Comparison of ENCODE assay signal across 27 mouse cellular contexts in genomic region chr2:34602896-34603295, GRCm38 (mm10).
DNase-seq lines count a peak whose midpoint lies in the region; ATAC-seq and TF ChIP-seq lines count a peak whose summit lies in the region.
"Had no signal": no experiment of that assay in that cellular context is flagged by ENCODE, and none has a peak within 500 bp of the region (broad histone marks: within the 10 kb centered on the region; RNA-seq: fewer than 3 reads in every experiment).

No protein-coding gene starts in this region.

- H3K9me3 ChIP-seq in heart, embryonic 10.5 days, result no peaks in the 10 kb centered on the region
- H3K9me3 ChIP-seq in hindbrain, embryonic 11.5 days (ENCODE audit: control insufficient read depth, low read length), result no peaks in the 10 kb centered on the region
- H3K9me3 ChIP-seq in hindbrain, postnatal 0 days (ENCODE audit: low read length), result no peaks in the 10 kb centered on the region
- H3K9me3 ChIP-seq in hindbrain, embryonic 12.5 days (replicated peaks), result no peaks in the 10 kb centered on the region
- H3K9me3 ChIP-seq in hindbrain, embryonic 13.5 days, result no peaks in the 10 kb centered on the region
- 0 out of 2 replicates have a peak, but pooled peaks cover 4% of the 10 kb centered on the region for H3K9me3 ChIP-seq in midbrain, embryonic 13.5 days
- H3K9me3 ChIP-seq: embryonic facial prominence, embryonic 10.5 days; embryonic facial prominence, embryonic 13.5 days; forebrain, embryonic 13.5 days; heart, embryonic 15.5 days; hindbrain, embryonic 15.5 days had no signal

- no peaks in the 10 kb centered on the region for H3K27me3 ChIP-seq in heart, embryonic 10.5 days (ENCODE audit: insufficient read depth, poor library complexity, severe bottlenecking)
- H3K27me3 ChIP-seq in hindbrain, embryonic 11.5 days (ENCODE audit: control insufficient read depth, insufficient read depth, low read length), result no peaks in the 10 kb centered on the region
- H3K27me3 ChIP-seq in hindbrain, postnatal 0 days (ENCODE audit: insufficient read depth, low read length), result no peaks in the 10 kb centered on the region
- no peaks in the 10 kb centered on the region for H3K27me3 ChIP-seq in hindbrain, embryonic 12.5 days
- H3K27me3 ChIP-seq in hindbrain, embryonic 13.5 days, result 0 out of 2 replicates have a peak, but pooled peaks cover 2% of the 10 kb centered on the region
- H3K27me3 ChIP-seq in midbrain, embryonic 13.5 days, result no peaks in the 10 kb centered on the region
- H3K27me3 ChIP-seq: embryonic facial prominence, embryonic 13.5 days; heart, embryonic 15.5 days; hindbrain, embryonic 15.5 days had no signal

- intact Hi-C loops in heart, postnatal 14 days (cut with DNase I), result no loop called here

- no peak for TF ChIP-seq CTCF in hindbrain, postnatal 0 days (IDR thresholded peaks at IDR 0.05; ENCODE audit: low read depth)

- DNase-seq in heart, embryonic 10.5 days (ENCODE audit: low spot score), result peak; percentile 63
- DNase-seq in heart, postnatal 14 days, result no peak
- no peak for DNase-seq in hindbrain, embryonic 11.5 days (ENCODE audit: low spot score)
- DNase-seq in hindbrain, postnatal 0 days (ENCODE audit: low spot score), result no peak
- DNase-seq in cerebellum, adult 11-12 months, result no peak
- DNase-seq: adrenal gland, adult 2 months; adrenal gland, postnatal 14 days; cerebellum, adult 11 months; cerebellum, adult 8-10 months; cerebellum, postnatal 10 days; cerebellum, postnatal 36 days; gastrocnemius, postnatal 25 days; heart, adult 2 months; kidney, adult 18-20 months had no signal

- no peak for ATAC-seq in hindbrain, embryonic 11.5 days (ENCODE audit: low FRiP score)
- ATAC-seq in hindbrain, postnatal 0 days, result no peak
- ATAC-seq in hindbrain, embryonic 12.5 days (ENCODE audit: low FRiP score), result no peak
- no peak for ATAC-seq in hindbrain, embryonic 13.5 days (ENCODE audit: low FRiP score)
- no peak for ATAC-seq in midbrain, embryonic 13.5 days
- ATAC-seq: CD4-positive, CD25-positive, alpha-beta regulatory T cell, adult 4 months; forebrain, embryonic 13.5 days; forebrain, embryonic 16.5 days; inflammation-experienced regulatory T-cells, adult 6 months had no signal

- peaks cover 13% of the 10 kb centered on the region; the same call in 1 of the 2 replicates for H3K36me3 ChIP-seq in heart, embryonic 10.5 days
- H3K36me3 ChIP-seq in hindbrain, embryonic 11.5 days (ENCODE audit: control insufficient read depth, insufficient read depth, low read length), result no peaks in the 10 kb centered on the region
- H3K36me3 ChIP-seq in hindbrain, postnatal 0 days (ENCODE audit: insufficient read depth, low read length), result no peaks in the 10 kb centered on the region; the same call in 1 of the 2 replicates
- no peaks in the 10 kb centered on the region for H3K36me3 ChIP-seq in hindbrain, embryonic 12.5 days
- H3K36me3 ChIP-seq in hindbrain, embryonic 13.5 days, result 0 out of 2 replicates have a peak, but pooled peaks cover 6% of the 10 kb centered on the region
- no peaks in the 10 kb centered on the region for H3K36me3 ChIP-seq in midbrain, embryonic 13.5 days
- H3K36me3 ChIP-seq: hindbrain, embryonic 15.5 days had no signal

- H3K4me3 ChIP-seq in heart, embryonic 10.5 days, result no peak overlapping the region
- H3K4me3 ChIP-seq in hindbrain, embryonic 11.5 days (ENCODE audit: low read depth, low read length), result no peak overlapping the region
- H3K4me3 ChIP-seq in hindbrain, postnatal 0 days (ENCODE audit: low read length), result no peak overlapping the region
- H3K4me3 ChIP-seq in hindbrain, embryonic 12.5 days, result no peak overlapping the region
- H3K4me3 ChIP-seq in hindbrain, embryonic 13.5 days, result no peak overlapping the region
- H3K4me3 ChIP-seq in midbrain, embryonic 13.5 days (replicated peaks), result no peak overlapping the region
- H3K4me3 ChIP-seq: embryonic facial prominence, embryonic 10.5 days; embryonic facial prominence, embryonic 13.5 days; erythroblast, embryonic 14.5 days; forebrain, embryonic 13.5 days; heart, adult 2 months; heart, embryonic 15.5 days; hindbrain, embryonic 15.5 days had no signal

- 70% methylated on average over 3 of the region's 3 CpGs for WGBS in heart, embryonic 10.5 days
- 51% methylated on average over 3 of the region's 3 CpGs for WGBS in hindbrain, embryonic 11.5 days
- WGBS in hindbrain, postnatal 0 days, result 67% methylated on average over 3 of the region's 3 CpGs
- WGBS in hindbrain, embryonic 12.5 days, result 32% methylated on average over 3 of the region's 3 CpGs
- 44% methylated on average over 3 of the region's 3 CpGs for WGBS in hindbrain, embryonic 13.5 days
- WGBS in midbrain, embryonic 13.5 days, result 72% methylated on average over 3 of the region's 3 CpGs

- peaks cover 66% of the 10 kb centered on the region for H3K4me1 ChIP-seq in heart, embryonic 10.5 days
- H3K4me1 ChIP-seq in hindbrain, embryonic 11.5 days (replicated peaks; ENCODE audit: control insufficient read depth, insufficient read depth, low read length), result peaks cover 15% of the 10 kb centered on the region
- H3K4me1 ChIP-seq in hindbrain, postnatal 0 days (ENCODE audit: insufficient read depth, low read length), result no peaks in the 10 kb centered on the region; the same call in 1 of the 2 replicates
- H3K4me1 ChIP-seq in hindbrain, embryonic 12.5 days, result peaks cover 50% of the 10 kb centered on the region
- H3K4me1 ChIP-seq in hindbrain, embryonic 13.5 days (replicated peaks), result peaks cover 42% of the 10 kb centered on the region
- peaks cover 48% of the 10 kb centered on the region for H3K4me1 ChIP-seq in midbrain, embryonic 13.5 days (replicated peaks)

- no peak overlapping the region for H3K4me2 ChIP-seq in hindbrain, embryonic 11.5 days (replicated peaks; ENCODE audit: low read depth, low read length)
- H3K4me2 ChIP-seq in hindbrain, postnatal 0 days (ENCODE audit: low read depth, low read length), result no peak overlapping the region
- H3K4me2 ChIP-seq in hindbrain, embryonic 12.5 days (replicated peaks), result no peak overlapping the region
- no peak overlapping the region for H3K4me2 ChIP-seq in hindbrain, embryonic 13.5 days
- H3K4me2 ChIP-seq in midbrain, embryonic 13.5 days (replicated peaks), result no peak overlapping the region
- H3K4me2 ChIP-seq: embryonic facial prominence, embryonic 13.5 days; forebrain, embryonic 13.5 days; heart, embryonic 11.5 days; heart, embryonic 15.5 days; hindbrain, embryonic 15.5 days had no signal

- H3K27ac ChIP-seq in heart, embryonic 10.5 days, result peak overlapping the region; percentile 82
- peak overlapping the region; percentile 80 for H3K27ac ChIP-seq in hindbrain, embryonic 11.5 days (ENCODE audit: low read depth, low read length)
- H3K27ac ChIP-seq in hindbrain, postnatal 0 days, result no peak overlapping the region
- peak overlapping the region; percentile 73 for H3K27ac ChIP-seq in hindbrain, embryonic 12.5 days
- peak overlapping the region; percentile 21 for H3K27ac ChIP-seq in hindbrain, embryonic 13.5 days
- H3K27ac ChIP-seq in midbrain, embryonic 13.5 days, result no peak overlapping the region
- H3K27ac ChIP-seq: embryonic facial prominence, embryonic 10.5 days; embryonic facial prominence, embryonic 13.5 days; forebrain, embryonic 13.5 days; heart, adult 2 months; heart, embryonic 15.5 days had no signal

- H3K9ac ChIP-seq in hindbrain, embryonic 11.5 days (ENCODE audit: low read depth, low read length), result no peak overlapping the region
- no peak overlapping the region for H3K9ac ChIP-seq in hindbrain, postnatal 0 days (replicated peaks; ENCODE audit: low read length)
- no peak overlapping the region for H3K9ac ChIP-seq in hindbrain, embryonic 12.5 days
- no peak overlapping the region for H3K9ac ChIP-seq in hindbrain, embryonic 13.5 days
- no peak overlapping the region for H3K9ac ChIP-seq in midbrain, embryonic 13.5 days (replicated peaks)
- H3K9ac ChIP-seq: embryonic facial prominence, embryonic 13.5 days; forebrain, embryonic 13.5 days; heart, embryonic 15.5 days; hindbrain, embryonic 15.5 days had no signal

Comparison
In these comparisons a context has a peak if more than half of its experiments do, and no peak if none do; other contexts are left out.
1. H3K27ac ChIP-seq: peak in heart, embryonic 10.5 days (single experiment), hindbrain, embryonic 11.5 days (single experiment), hindbrain, embryonic 12.5 days (single experiment) and hindbrain, embryonic 13.5 days (single experiment); none in hindbrain, postnatal 0 days (single experiment) and midbrain, embryonic 13.5 days (single experiment).